Mouse (Mus musculus) limb, embryonic 11.5 days (tissue): Measurements from ENCODE around the gene Fermt2. TPM values are rescaled to one million over a fixed set of nuclear protein-coding genes. Genes with fewer than 3 reads are reported as not detected.
A peak's percentile ranks its signal among the peaks of the same experiment; 100 is the strongest.

Experiments used
- ATAC-seq: fragments of 200-750 bp; cut with Nextera tagmentation; 2 replicates; pipeline ENCODE4 v1.8.0; 2017; ENCODE audit warnings: low read depth; ENCODE audit not compliant: insufficient number of reproducible peaks, low FRiP score, low TSS enrichment
- DNase-seq: peaks from one replicate; pipeline ENCODE4 v3.0.0-alpha.2; 2015; ENCODE audit warnings: low spot score
- H3K27ac ChIP-seq: fragments of 300-500 bp; sonication (generic); replicated peaks from 2 replicates; pipeline ENCODE4 v1.5.1; 2014; ENCODE audit warnings: low read depth, mild to moderate bottlenecking, low read length
- H3K27me3 ChIP-seq: fragments of 300-500 bp; sonication (generic); 2 replicates; pipeline ENCODE4 v1.6.1; 2014; ENCODE audit warnings: mild to moderate bottlenecking, low read length, mixed read lengths; ENCODE audit not compliant: control insufficient read depth, insufficient read depth
- H3K36me3 ChIP-seq: fragments of 300-500 bp; sonication (generic); 2 replicates; pipeline ENCODE4 v1.6.1; 2014; ENCODE audit warnings: mild to moderate bottlenecking, low read length, moderate library complexity, mixed read lengths; ENCODE audit not compliant: control insufficient read depth, insufficient read depth
- H3K4me1 ChIP-seq: fragments of 300-500 bp; sonication (generic); 2 replicates; pipeline ENCODE4 v1.6.1; 2014; ENCODE audit warnings: low read length, mixed read lengths; ENCODE audit not compliant: control insufficient read depth, insufficient read depth
- H3K4me2 ChIP-seq: fragments of 300-500 bp; sonication (generic); 2 replicates; pipeline ENCODE4 v1.6.1; 2014; ENCODE audit warnings: low read depth, mild to moderate bottlenecking, moderate library complexity; ENCODE audit not compliant: severe bottlenecking
- H3K4me3 ChIP-seq: fragments of 300-500 bp; sonication (generic); 2 replicates; pipeline ENCODE4 v1.5.1; 2014; ENCODE audit warnings: low read depth, low read length
- H3K9ac ChIP-seq: fragments of 300-500 bp; sonication (generic); 2 replicates; pipeline ENCODE4 v1.6.1; 2014; ENCODE audit warnings: mild to moderate bottlenecking, low read length
- H3K9me3 ChIP-seq: fragments of 300-500 bp; sonication (generic); 2 replicates; pipeline ENCODE4 v1.6.1; 2016; ENCODE audit warnings: low read length; ENCODE audit not compliant: control insufficient read depth
- WGBS: fragments of 180-500 bp; shearing (Covaris S2); extraction: QIAGEN DNeasy Blood & Tissue Kit; methylation state at CpG from one replicate; pipeline ENCODE4 v1.1.7; 2014; 5-methylcytosine and 5-hydroxymethylcytosine counted together
- polyA plus RNA-seq: library from polyadenylated mRNA; unstranded; fragments of >200 nt; fragmentation: Nextera tagmentation; extraction: Ambion mirVana; gene quantifications from 2 replicates; pipeline ENCODE4 v1.2.1, GENCODE M21; 2014

The Fermt2 gene
- polyA plus RNA-seq, 1 experiment from 2014 or later: 121 TPM

DNA sequence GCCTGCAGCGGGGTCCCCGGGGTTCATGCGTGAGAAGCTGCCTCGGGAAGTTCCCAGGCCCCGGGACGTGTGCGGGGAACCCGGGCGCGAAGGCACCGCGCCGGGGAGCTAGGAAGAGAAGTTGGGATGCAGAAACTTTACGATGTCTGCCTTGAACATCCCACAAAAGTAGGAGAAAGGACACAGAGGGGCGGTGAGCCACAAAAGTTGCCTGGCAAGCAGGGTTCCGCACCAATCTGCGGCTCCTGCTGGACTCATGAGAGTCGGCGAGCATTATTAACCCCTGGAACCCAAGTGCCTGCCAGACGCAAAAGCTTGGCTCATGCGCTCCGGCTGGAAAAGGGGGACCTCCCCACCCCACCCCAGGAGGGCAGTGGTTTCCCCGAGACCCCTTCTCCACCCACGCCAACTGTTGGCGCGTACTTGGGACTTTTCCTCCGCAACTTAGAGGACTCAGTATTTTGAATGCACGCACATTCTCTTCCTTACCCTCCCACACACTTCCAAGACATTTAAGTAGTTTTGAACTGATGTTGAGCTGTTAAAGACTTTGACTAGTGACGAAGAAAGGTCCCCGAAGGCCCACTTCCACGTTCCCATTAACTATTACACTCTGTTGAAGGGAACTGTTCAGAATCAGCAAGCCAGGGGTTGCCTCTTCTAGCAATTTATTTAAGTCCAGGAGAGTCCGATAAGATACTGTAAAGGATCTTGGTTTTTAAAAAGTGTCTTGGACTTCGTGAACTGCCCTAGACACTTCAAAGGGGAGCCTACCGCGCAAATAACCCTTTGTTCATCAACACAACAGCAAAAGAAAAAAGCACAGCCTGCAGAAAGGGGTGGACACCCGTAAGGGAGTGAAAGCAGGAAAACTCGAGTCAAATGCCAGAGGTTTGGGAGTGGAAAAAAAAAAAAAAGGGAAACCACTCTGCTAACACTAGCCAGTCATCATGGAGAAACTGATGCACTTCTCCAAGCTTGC lies 737 bp upstream of the Fermt2 start:
- H3K4me3 ChIP-seq: peak overlapping the region; percentile 79

DNA sequence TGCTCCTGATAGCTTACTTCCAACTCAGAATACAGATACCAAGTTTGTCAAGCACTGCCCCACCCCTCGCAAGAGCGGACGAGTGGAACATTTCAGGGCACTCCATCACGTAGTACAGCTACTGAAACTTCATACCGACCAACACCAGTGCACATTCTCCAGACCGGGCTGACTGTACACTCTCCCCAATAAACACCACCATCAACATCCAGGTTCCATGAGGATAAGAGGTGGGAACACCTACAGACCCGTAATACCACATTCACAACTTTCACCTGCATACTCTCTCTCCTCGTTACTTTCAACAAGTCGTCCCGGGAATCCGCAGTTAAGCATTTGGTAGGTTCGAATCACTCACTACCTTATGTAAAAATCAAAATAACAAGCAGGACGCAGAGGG lies 1.1 kb downstream of the Fermt2 start:
- DNase-seq (peak; percentile 39), ATAC-seq (0 out of 2 replicates have a peak, but pooled peaks have one; percentile 35)
- H3K9ac ChIP-seq: peak overlapping the region; percentile 91
- peak overlapping the region; percentile 67 for H3K4me2 ChIP-seq
- peak overlapping the region; percentile 26; the same call in 1 of the 2 replicates for H3K27ac ChIP-seq
- under 1% methylated on average over 13 of the region's 13 CpGs for WGBS
- no peaks in the 10 kb centered on the region for H3K9me3 ChIP-seq
- H3K4me3 ChIP-seq: peak overlapping the region; percentile 79
- no peaks in the 10 kb centered on the region for H3K27me3 ChIP-seq
- no peaks in the 10 kb centered on the region for H3K36me3 ChIP-seq
- H3K4me1 ChIP-seq: peaks cover 20% of the 10 kb centered on the region

More for the DNA sequence above, 737 bp upstream of the Fermt2 start:
- H3K36me3 ChIP-seq: no peaks in the 10 kb centered on the region
- H3K4me2 ChIP-seq: peak overlapping the region; percentile 67
- H3K9me3 ChIP-seq: no peaks in the 10 kb centered on the region
- ATAC-seq (peak; percentile 61), DNase-seq (peak; percentile 44)
- WGBS: under 1% methylated on average over 37 of the region's 37 CpGs
- H3K9ac ChIP-seq: peak overlapping the region; percentile 91
- no peaks in the 10 kb centered on the region for H3K27me3 ChIP-seq
- H3K4me1 ChIP-seq: peaks cover 20% of the 10 kb centered on the region
- peak overlapping the region; percentile 96 for H3K27ac ChIP-seq

DNA sequence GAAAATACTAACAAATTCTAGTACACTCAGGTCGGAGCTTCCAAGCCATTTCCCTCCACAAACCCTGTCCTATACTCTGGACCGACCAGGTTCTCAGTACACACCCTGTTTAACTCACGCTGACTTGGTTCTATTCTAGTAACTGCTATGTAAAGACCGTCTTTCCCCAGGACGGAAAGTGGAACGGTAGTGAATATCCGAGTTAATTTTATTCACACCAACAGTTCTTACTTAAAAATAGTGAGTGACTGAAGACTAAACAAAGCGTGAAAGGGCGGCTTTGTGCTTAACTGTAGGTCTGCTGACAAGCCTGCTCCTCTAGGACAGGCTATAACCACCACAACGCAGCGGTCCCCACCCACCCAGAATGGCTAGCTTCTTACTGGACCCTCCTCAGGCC lies 14.1 kb downstream of the Fermt2 start:
- WGBS: 88% methylated on average over 11 of the region's 11 CpGs
- ATAC-seq: no peak
- Histone ChIP-seq H3K9me3 (no peaks in the 10 kb centered on the region), H3K27ac (no peak overlapping the region), H3K4me1 (0 out of 2 replicates have a peak, but pooled peaks cover 2% of the 10 kb centered on the region), H3K27me3 (no peaks in the 10 kb centered on the region), H3K36me3 (no peaks in the 10 kb centered on the region), H3K4me2 (no peak overlapping the region), H3K4me3 (no peak overlapping the region), H3K9ac (no peak overlapping the region)
- no peak for DNase-seq

DNA sequence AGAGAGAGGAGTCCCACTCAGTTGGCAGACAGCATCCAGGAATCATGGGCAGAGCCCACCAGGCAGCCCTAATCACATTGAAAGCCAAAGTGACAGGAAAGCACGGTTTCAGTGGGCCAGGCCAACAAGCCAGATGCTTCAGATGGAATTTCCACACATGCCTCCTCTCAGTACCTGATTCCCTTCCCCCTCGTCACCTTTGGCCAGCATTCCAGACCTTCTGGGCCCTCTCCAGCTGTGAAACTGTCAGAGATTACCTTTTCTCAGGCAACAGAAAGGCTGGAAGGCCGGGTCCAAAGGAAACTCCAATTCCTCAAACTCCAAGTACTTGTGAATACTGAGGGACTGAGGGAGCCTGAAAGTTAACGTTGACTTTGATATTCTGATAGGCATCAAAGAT lies 19.1 kb downstream of the Fermt2 start:
- H3K9me3 ChIP-seq: no peaks in the 10 kb centered on the region
- DNase-seq (peak; percentile 40), ATAC-seq (no peak)
- peaks cover 16% of the 10 kb centered on the region for H3K4me1 ChIP-seq
- no peaks in the 10 kb centered on the region for H3K36me3 ChIP-seq
- H3K27me3 ChIP-seq: no peaks in the 10 kb centered on the region
- no peak overlapping the region for H3K9ac ChIP-seq
- no peak overlapping the region for H3K27ac ChIP-seq
- no peak overlapping the region for H3K4me3 ChIP-seq
- 24% methylated on average over 4 of the region's 4 CpGs for WGBS
- no peak overlapping the region for H3K4me2 ChIP-seq

DNA sequence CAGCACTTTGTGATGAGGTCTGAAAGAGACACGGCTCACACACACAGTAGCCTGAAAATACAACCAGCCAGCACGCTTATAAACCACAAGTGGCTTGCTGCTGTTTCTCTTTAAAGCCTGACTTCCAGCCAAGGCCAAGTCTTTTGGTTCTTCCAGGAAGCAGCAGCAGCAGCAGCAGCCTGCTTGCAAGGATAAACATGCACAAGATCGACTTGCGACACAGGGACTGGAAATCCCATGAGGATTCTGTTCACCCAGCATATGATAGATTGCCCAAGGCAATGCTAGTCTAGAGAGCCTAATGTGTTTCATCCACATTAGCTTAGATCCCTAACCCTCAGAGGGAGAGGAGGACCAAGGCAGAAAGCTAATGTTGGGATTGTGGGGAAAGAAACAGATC lies 22.0 kb downstream of the Fermt2 start:
- WGBS: 44% methylated on average over 4 of the region's 4 CpGs
- H3K27ac ChIP-seq: peak overlapping the region; percentile 56
- no peaks in the 10 kb centered on the region for H3K9me3 ChIP-seq
- DNase-seq: no peak
- ATAC-seq: no peak
- H3K27me3 ChIP-seq: no peaks in the 10 kb centered on the region
- H3K36me3 ChIP-seq: no peaks in the 10 kb centered on the region
- H3K4me2 ChIP-seq: no peak overlapping the region
- peaks cover 16% of the 10 kb centered on the region for H3K4me1 ChIP-seq
- no peak overlapping the region for H3K9ac ChIP-seq
- no peak overlapping the region for H3K4me3 ChIP-seq

DNA sequence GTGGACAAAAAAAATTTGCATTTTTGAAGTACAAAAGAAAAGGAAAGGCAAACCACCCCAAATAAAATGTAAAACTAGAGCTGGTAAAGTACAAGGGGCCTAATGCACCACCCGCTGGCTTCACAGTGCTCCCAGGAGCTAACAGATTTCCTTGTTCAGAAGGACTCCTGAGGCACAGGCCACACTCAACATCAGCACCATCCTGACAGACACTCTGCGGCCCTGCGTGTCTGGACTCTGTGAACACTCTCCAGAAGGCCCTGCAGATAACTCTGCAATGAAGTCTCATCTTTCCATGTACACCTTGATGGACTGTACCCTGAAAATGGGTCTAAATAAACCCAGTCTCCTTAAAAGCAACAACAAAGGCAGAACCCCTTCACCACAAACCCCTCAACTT lies 22.5 kb downstream of the Fermt2 start:
- Histone ChIP-seq H3K36me3 (no peaks in the 10 kb centered on the region), H3K27ac (peak overlapping the region; percentile 56), H3K4me3 (no peak overlapping the region), H3K9ac (no peak overlapping the region), H3K27me3 (no peaks in the 10 kb centered on the region), H3K4me1 (peaks cover 16% of the 10 kb centered on the region), H3K4me2 (no peak overlapping the region), H3K9me3 (no peaks in the 10 kb centered on the region)
- DNase-seq: no peak
- WGBS: 55% methylated on average over 3 of the region's 3 CpGs
- no peak for ATAC-seq

DNA sequence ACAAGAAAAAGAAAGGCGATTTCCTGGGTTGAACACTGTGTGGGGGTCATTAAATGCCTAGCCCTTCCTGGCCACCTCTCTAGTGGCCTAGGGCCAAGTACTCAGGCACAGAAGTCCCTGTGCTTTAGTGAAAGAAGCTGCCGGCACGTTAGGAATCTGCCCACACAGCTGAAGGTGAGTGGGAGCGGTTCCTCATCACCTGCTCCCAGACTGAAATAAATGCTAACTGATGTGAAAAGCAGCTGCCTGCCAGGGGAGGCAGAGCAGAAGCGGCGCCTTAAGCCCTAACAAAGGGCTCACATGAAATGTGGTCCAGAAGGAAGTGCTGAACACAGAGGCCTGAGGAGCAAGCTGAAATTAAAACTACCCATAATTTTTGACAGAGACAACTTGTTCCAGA lies 22.9 kb downstream of the Fermt2 start:
- no peak overlapping the region for H3K4me2 ChIP-seq
- peak; percentile 69 for DNase-seq
- ATAC-seq: peak; percentile 77; the same call in 1 of the 2 replicates
- no peaks in the 10 kb centered on the region for H3K9me3 ChIP-seq
- H3K4me3 ChIP-seq: no peak overlapping the region
- no peaks in the 10 kb centered on the region for H3K36me3 ChIP-seq
- peaks cover 16% of the 10 kb centered on the region for H3K4me1 ChIP-seq
- 16% methylated on average over 6 of the region's 6 CpGs for WGBS
- H3K27me3 ChIP-seq: no peaks in the 10 kb centered on the region
- H3K27ac ChIP-seq: peak overlapping the region; percentile 56; the same call in 1 of the 2 replicates
- no peak overlapping the region for H3K9ac ChIP-seq

DNA sequence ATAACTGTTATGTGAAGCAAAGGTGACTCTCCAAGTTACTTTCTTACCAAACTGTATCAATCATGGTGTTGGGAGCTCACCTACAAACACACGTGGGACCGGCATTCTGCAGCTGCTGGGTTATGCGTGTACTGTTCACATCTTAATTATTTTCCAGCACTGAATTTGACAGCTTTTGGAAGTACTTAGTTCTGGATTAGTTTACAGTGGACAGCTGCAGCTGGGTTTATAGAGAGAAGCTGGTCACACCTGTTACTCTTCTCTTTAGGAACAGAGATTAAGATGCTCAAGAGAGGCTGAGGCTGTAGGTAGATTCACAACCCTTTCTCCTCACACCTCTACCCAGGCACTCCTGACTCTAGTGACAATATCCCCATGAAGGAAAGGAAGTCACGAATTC lies 23.8 kb downstream of the Fermt2 start:
- peaks cover 16% of the 10 kb centered on the region for H3K4me1 ChIP-seq
- no peaks in the 10 kb centered on the region for H3K36me3 ChIP-seq

More for the DNA sequence above, 23.8 kb downstream of the Fermt2 start:
- Histone ChIP-seq H3K4me3 (no peak overlapping the region), H3K27me3 (no peaks in the 10 kb centered on the region), H3K27ac (no peak overlapping the region), H3K4me2 (no peak overlapping the region), H3K9ac (no peak overlapping the region), H3K9me3 (no peaks in the 10 kb centered on the region)
- no peak for ATAC-seq
- no peak for DNase-seq
- 91% methylated on average over 4 of the region's 4 CpGs for WGBS
